Mouse (Mus musculus) cerebellum, adult 18-20 months (tissue): ENCODE measurements at regions not wholly inside any gene's neighbourhood (a gene's known extent, or its start where the extent isn't known, plus 50 kb on each side); places are given as distances from the start of the nearest gene placed in this dataset.

Experiments
- DNase-seq, 2 experiments: peaks; one replicate each; pipeline ENCODE4 v3.0.0; 2021

DNA sequence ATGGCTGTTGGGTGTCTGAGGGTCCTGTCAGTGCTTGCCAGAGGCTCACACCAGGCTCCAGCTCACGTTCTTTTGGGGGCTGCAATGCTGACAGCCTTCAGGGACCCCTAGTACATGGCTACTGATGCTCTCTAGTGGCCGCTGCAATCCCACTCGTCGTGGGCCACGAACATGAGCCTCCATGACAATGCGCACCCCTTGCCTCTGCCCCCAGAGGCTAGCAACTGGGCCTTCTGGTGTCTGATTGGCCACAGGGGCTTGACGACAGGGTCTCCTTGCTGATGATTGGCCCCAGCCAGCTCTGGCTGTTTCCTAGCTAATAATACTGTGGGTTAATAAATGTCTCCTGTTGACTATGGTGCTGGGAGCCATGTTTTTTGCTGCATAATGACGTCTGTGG lies 61.1 kb downstream of the Rtl1 start:
- DNase-seq: no peak

GRCm38 (mm10) chr12:109538641-109539040 lies 61.5 kb downstream of the Rtl1 start:
- DNase-seq: no peak

DNA sequence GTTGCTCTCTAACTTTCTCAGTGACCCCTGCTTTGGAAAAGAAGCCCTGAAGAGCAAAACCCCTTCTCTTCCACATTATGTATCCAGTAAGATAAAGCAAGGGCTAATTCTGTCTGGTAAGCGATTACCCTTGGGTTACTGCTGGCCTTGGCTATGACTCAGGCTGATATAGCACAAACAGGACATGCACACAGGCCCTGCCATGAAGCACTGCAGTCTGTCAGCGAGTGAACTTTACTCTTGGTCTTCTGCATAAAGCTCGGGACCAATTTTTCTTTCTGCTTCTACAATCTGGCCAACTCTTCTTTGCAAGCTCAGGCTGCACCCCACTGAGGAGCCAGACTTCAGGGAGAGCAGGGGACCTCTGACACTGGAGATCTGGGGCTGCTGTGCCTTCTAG lies 63.6 kb downstream of the Rtl1 start:
- no peak for DNase-seq

GRCm38 (mm10) chr12:109532392-109532791 lies 67.7 kb downstream of the Rtl1 start:
- no peak for DNase-seq

- DNase-seq: no peak
These were observed 68.6 kb downstream of the Rtl1 start for GRCm38 (mm10) chr12:109531347-109532023.

GRCm38 (mm10) chr12:109530215-109531050 lies 69.7 kb downstream of the Rtl1 start:
- no peak for DNase-seq

DNA sequence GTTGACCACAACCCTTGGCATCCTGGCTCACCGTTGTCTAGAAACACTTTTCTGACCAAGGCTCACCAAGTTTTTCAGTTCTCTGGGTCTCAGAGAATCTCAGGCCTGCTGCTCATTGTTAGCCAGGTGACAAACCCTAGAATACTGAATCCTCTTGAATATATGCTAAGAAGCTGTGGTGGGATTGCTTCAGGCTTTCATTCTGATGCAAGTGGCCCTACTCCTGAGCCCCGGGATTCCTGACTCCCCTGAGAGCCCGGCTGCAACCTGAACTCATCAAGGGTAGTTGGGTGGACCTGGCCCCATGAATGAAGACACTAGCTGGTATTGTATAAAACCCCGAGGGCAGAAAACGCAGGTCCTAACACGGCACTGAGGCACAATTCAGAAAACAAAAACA lies 70.6 kb downstream of the Rtl1 start:
- DNase-seq: no peak

DNA sequence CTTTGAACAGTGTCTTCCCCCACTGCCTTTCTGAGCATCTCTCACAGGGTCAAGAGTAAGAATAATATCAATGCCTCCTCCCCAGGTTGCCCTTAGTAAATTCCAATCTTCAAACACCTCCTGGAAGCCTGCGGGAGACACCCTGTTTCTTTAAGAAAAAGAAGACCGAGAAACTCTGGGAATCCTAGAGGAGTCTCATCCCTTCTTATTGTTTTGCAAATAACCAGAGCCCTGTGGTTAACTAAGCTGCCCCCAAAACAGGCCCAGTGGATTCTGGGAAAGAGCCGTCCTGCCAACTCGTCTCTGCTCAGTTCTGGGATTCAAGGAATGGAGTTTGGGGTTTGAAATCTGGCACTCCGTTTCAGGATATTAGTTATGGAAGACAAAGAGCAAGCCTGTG lies 71.2 kb downstream of the Rtl1 start:
- DNase-seq: no peak

- DNase-seq: peak in 1 of 2 experiments; percentile 23
These were observed 71.9 kb downstream of the Rtl1 start for GRCm38 (mm10) chr12:109528263-109528545.

GRCm38 (mm10) chr12:109527414-109528262 lies 72.5 kb downstream of the Rtl1 start:
- no peak for DNase-seq

DNA sequence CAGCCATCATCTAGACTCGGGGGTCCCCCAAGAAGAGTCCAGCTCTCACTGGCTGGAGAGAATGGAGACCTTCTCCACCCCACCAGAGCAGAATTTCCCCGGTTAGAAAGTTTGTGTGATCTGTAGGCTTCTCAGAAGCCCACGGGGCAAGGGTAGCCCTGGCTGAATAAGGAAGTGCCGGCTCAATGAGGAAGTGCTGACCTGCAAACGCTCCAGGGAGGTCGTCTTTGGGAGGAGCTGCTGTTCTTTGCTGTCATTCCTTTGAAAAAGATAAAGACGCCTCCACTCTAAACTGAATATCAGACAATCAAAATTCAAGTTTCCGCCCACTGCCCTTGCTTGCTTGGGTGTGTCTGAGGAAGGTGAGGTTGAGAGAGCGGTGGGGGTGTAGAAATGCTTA lies 73.0 kb downstream of the Dlk1 start:
- DNase-seq: no peak

DNA sequence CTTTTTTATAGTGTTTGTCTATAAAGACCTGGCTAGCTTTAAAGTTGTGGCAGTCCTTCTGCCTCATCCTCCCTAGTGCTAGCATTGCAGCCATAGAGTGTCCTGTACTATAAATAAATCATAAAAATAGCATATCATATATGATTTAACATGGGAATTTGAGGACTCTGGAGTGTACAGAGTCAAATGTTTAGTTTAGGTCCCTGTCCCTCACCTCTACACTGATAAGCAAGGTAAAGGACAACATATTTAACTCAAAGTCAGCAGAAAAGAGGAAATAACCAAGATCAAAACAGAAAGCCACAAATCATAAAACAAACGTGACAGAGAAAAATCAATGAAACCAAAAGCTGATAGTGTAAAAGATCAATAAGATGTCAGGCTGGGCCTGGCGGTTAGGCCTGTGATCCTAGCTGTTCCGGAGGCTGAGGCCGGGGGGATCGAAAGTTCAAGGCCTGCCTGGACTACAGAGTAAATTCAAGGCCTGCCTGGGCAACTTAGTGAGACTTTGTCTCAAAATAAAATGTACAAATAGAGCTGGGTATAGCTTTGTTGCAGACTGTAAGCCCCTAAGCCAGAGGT lies 68.7 kb downstream of the Dlk1 start:
- DNase-seq: no peak

DNA sequence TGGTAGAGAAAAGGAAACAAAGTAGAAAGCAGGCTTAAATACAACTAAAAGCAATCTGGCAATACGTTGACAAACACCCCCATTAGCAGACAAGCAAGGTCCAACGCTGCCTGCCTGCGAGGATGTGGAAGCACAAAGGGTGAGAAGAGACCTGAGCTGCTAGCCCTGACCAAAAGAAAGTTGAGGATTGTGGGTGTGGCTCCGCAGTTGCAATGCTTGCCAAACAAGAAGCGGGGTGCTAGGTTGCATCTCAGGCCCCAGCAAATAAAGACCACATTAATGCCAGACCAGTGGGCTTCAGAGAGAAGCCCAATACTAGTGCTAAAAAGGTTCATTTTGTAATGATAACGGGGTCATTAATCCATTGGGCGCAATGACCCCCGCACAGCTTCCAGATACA lies 67.8 kb downstream of the Dlk1 start:
- DNase-seq: no peak

GRCm38 (mm10) chr12:109519838-109520237 lies 67.2 kb downstream of the Dlk1 start:
- no peak for DNase-seq

DNA sequence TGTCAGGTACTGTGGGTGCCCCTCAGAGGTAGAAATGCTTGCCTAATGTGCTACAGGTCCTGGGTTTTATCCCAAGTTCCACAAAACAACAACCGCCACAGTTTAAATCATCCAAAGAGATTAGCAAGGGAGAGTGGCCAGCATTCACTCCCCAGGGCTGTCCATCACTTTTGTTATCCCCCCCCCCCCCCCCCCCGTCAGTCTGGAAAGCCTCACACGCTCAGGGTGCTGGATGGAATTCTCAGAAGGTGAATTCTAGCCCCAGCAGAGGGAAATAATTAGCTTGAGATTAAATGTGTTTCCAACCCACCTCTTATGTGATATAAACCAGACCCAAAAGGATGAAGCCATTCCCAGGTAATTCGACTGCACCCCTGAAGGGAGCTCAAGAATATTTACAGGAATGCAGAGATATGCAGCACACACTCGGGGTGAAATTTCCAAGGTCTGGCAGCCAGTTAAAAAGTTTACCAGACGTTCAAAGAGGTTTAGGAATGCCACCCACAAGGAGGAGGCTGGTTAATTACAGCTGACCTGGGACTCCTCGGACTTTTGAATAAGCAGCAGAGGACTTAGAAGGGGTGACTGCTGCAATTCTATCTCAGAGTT lies 65.9 kb downstream of the Dlk1 start:
- no peak for DNase-seq

GRCm38 (mm10) chr12:109517764-109518163 lies 65.1 kb downstream of the Dlk1 start:
- no peak for DNase-seq

DNA sequence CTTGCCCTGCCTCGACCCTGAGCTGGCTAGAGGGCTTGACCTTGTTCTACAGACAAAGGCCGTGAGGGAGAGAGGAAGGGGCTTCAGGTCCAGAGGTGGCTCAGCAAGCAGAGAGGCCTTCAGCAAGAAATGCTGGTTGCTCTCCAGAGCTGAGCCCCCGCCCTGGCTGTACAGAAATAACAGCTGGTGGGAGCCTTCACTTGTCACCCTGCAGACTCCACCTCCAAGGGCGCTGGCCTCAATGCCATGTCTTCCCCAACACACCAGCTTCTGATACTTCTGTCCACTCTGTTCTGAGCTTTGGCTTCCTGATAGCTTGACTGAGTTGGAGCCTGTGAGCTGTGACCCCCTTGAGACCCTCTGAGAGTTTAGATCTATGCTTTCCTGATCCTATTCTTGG lies 64.3 kb downstream of the Dlk1 start:
- no peak for DNase-seq

DNA sequence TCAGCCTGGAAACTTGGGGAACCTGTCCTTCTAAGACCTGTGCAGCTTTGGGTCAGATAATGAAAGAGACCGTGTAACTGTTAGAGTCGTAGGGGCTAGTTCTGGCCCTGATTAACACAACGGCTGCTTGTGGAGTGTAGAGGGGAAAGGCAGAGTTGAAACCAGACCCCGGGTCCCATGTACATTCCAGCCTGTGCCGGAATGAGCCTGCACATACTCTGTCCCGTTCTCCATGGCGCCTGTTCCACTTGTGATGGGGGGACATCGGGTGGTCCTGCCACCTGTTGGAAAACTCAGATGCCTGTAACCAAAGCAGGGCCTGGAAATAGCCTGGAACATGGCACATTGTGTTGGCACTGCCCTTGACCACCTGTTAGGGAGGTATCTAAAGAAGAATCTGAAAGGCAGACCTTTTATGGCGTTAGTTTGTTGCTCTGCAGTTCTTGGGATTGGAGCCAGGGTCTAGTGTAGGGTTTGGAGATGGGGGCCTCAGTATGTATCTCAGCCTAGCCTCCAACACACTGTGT lies 61.7 kb downstream of the Dlk1 start:
- no peak for DNase-seq
